In the genomic region with DNA sequence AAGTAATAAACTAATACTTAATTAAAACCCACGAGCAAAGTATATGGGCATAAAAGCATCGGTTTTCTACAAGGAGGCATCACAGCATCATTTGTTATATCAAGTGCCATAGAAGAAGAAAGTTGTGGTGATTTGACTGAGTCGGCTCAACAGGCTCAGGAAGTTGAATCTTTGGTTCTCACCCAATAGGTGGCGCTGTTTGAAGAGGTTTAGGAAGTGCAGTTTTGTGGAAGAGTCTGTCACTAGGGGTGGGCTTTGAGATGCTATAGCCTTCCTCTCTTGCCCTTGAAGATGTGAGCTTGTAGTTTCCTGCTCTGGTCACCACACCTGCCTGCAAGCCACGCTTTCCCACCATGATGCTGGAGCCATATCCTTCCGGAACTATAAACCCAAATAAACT, we compare ENCODE assay signal across 8 mouse cellular contexts. TPM values are rescaled to one million over a fixed set of nuclear protein-coding genes. Genes with fewer than 3 reads are reported as not detected.
DNase-seq lines count a peak whose midpoint lies in the region; TF ChIP-seq lines count a peak whose summit lies in the region.
"Had no signal": no experiment of that assay in that cellular context is flagged by ENCODE, and none has a peak within 500 bp of the region (broad histone marks: within the 10 kb centered on the region; RNA-seq: fewer than 3 reads in every experiment).

No protein-coding gene starts in this region.

- DNase-seq in kidney, postnatal 10 days, result peak; percentile 16
- no peak for DNase-seq in kidney, postnatal 14 days
- DNase-seq in CD4-positive helper T cell, adult 2 months (ENCODE audit: low read depth, low spot score), result peak; percentile 14
- DNase-seq in ES-E14 (ENCODE audit: low read depth, low spot score) (peak; percentile 42), adipocyte (ENCODE audit: low spot score) (no peak)
- peak; percentile 52 for DNase-seq in induced T-regulatory cell, adult 2 months (ENCODE audit: low read depth)
- DNase-seq in layer of hippocampus, adult 18-20 months (ENCODE audit: low spot score in 2 of 2), result no peak

- no peak overlapping the region for H3K4me3 ChIP-seq in ES-E14 (ENCODE audit: insufficient read depth in 1 of 2, low read depth in 1 of 2, low read length in 2 of 2, poor library complexity in 1 of 2, severe bottlenecking in 1 of 2)
- H3K4me3 ChIP-seq: megakaryocyte, embryonic 14.5 days had no signal

- no peaks in the 10 kb centered on the region for H3K36me3 ChIP-seq in ES-E14 (ENCODE audit: control insufficient read depth, insufficient read depth, low read length, poor library complexity, severe bottlenecking)

- in situ Hi-C loops in ES-E14 (cut with MboI; ENCODE audit: low sequenced_read_pairs in 2 of 2, unreplicated experiment in 2 of 2), result no loop called here

- H3K9ac ChIP-seq in ES-E14 (ENCODE audit: insufficient read depth, low read depth, low read length, poor library complexity, severe bottlenecking), result no peak overlapping the region

- H3K4me1 ChIP-seq in ES-E14 (ENCODE audit: control insufficient read depth in 2 of 2, insufficient read depth in 2 of 2, low read length in 2 of 2, poor library complexity in 1 of 2), result no peaks in the 10 kb centered on the region

- H3K27ac ChIP-seq in ES-E14 (ENCODE audit: insufficient read depth, low read depth, low read length, poor library complexity, severe bottlenecking), result no peak overlapping the region

- H3K9me3 ChIP-seq in ES-E14 (ENCODE audit: control insufficient read depth, insufficient read depth, low read depth, low read length), result no peaks in the 10 kb centered on the region

TF ChIP-seq in ES-E14, 5 proteins besides CTCF, POLR2A, EP300 and RAD21:
- TF ChIP-seq HCFC1 (IDR thresholded peaks at IDR 0.05; ENCODE audit: borderline replicate concordance, insufficient read depth, low read length) (no peak), MAFK (IDR thresholded peaks at IDR 0.05; ENCODE audit: insufficient read depth, low read depth, low read length) (no peak), ZNF384 (IDR thresholded peaks at IDR 0.05; ENCODE audit: low read depth, low read length) (no peak), ZC3H11A (IDR thresholded peaks at IDR 0.05; ENCODE audit: borderline replicate concordance, low read depth, low read length) (no peak), CHD2 (IDR thresholded peaks at IDR 0.05; ENCODE audit: low read depth, low read length) (no peak)

RNA-seq across cellular contexts. Expression of gene Sgcg, which starts 15.7 kb away (rescaled TPM):
- total RNA-seq in ES-E14 (2012; rRNA removed), result 0.13 TPM in 1 of 2 replicates, not detected in the other
- total RNA-seq in layer of hippocampus, adult 18-20 months (2021), result under 1 TPM in 1 of 2 experiments, not detected in 1; 0.15 TPM

Comparison
In these comparisons a context has a peak if more than half of its experiments do, and no peak if none do; other contexts are left out.
1. DNase-seq: peak in kidney, postnatal 10 days (single experiment), CD4-positive helper T cell, adult 2 months (single experiment), ES-E14 (single experiment) and induced T-regulatory cell, adult 2 months (single experiment); none in kidney, postnatal 14 days (single experiment), adipocyte (single experiment) and layer of hippocampus, adult 18-20 months (0 of 2).